Mouse (Mus musculus) spleen, adult 2 months (tissue): Measurements from ENCODE around the gene Dffa.

ENCODE experiments used
- CTCF ChIP-seq: fragments of 200-500 bp; IDR thresholded peaks from 2 replicates; pipeline ENCODE4 v1.5.1; 2011; ENCODE audit warnings: mild to moderate bottlenecking, inconsistent platforms; ENCODE audit not compliant: insufficient read depth, insufficient read length, insufficient replicate concordance; ENCODE audit errors: extremely low read depth
- POLR2A ChIP-seq: fragments of 200-500 bp; IDR thresholded peaks from 2 replicates; pipeline ENCODE4 v1.6.1; 2011; ENCODE audit warnings: low read depth, low read length, inconsistent platforms

GRCm38 (mm10) chr4:149055847-149056246, 48.1 kb upstream of the Dffa start:
- TF ChIP-seq CTCF: no peak
- TF ChIP-seq POLR2A: no peak
